Mouse (Mus musculus) bone marrow, adult 2 months (tissue): ENCODE measurements around the gene Pla2g1b.

Experiments
- CTCF ChIP-seq: fragments of 200-500 bp; IDR thresholded peaks from 2 replicates; pipeline ENCODE4 v1.5.1; 2011; ENCODE audit warnings: low read length, control low read depth; ENCODE audit not compliant: control insufficient read depth, insufficient read depth
- POLR2A ChIP-seq: fragments of 200-500 bp; IDR thresholded peaks from 2 replicates; pipeline ENCODE4 v1.6.1; 2011; ENCODE audit warnings: low read depth, mild to moderate bottlenecking, control low read depth, low read length, borderline replicate concordance; ENCODE audit not compliant: control insufficient read depth

DNA sequence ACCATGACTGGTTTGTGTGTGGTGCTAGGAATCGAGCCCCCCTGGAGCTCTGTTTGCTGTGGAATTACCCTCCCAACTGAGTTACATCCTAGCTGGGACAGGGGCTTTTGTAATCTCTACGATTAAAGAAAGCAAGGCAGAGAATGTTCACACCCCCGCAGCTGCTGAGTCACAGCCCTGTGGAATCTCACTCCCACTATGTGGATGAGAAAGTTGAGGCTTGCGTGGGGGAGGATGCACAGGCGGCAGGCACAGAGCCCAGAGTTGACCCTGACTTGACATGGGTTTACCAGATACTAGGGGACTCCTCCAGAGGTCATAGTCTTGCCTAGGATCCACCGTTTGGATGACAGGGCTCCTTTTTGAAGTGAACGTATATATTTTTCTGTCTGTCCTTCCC is 31.0 kb downstream of the Pla2g1b start:
- no peak for TF ChIP-seq CTCF
- no peak for TF ChIP-seq POLR2A
